Mouse (Mus musculus): ENCODE measurements around the gene Gm21119. TPM values are rescaled to one million over a fixed set of nuclear protein-coding genes. Genes with fewer than 3 reads are reported as not detected.
A peak's percentile ranks its signal among the peaks of the same experiment; 100 is the strongest.
"Not testable (repeated sequence)": the region's sequence is repeated elsewhere in the genome, so short reads cannot be mapped to it uniquely, and the experiment has no call there.

Gene Gm21119
- polyA plus RNA-seq (2015; fragmentation: Nextera tagmentation; extraction: Ambion mirVana) = 0.10 and 0.20 TPM in 2 replicates

GRCm38 (mm10) chr8:20614619-20615018, at the start of gene Gm21119:
Gm21119 (plus strand) TSS chr8:20614919.
- H3K9ac ChIP-seq; H3K4me1 ChIP-seq; H3K4me3 ChIP-seq; H3K9me3 ChIP-seq; ATAC-seq (ENCODE audit: low FRiP score, low read depth); H3K27ac ChIP-seq; H3K36me3 ChIP-seq; H3K4me2 ChIP-seq (replicated peaks); H3K27me3 ChIP-seq: not testable (repeated sequence)
- WGBS = no CpG with 5 or more reads among the region's 2 CpGs

- not testable (repeated sequence) for H3K4me1 ChIP-seq; H3K36me3 ChIP-seq; H3K9me3 ChIP-seq; H3K4me2 ChIP-seq (replicated peaks); H3K27ac ChIP-seq; H3K27me3 ChIP-seq; H3K4me3 ChIP-seq; H3K9ac ChIP-seq; ATAC-seq (ENCODE audit: low FRiP score, low read depth)
- WGBS = no CpG with 5 or more reads among the region's 1 CpGs
Measured at GRCm38 (mm10) chr8:20566753-20567152, 48.0 kb upstream of the Gm21119 start.

DNA sequence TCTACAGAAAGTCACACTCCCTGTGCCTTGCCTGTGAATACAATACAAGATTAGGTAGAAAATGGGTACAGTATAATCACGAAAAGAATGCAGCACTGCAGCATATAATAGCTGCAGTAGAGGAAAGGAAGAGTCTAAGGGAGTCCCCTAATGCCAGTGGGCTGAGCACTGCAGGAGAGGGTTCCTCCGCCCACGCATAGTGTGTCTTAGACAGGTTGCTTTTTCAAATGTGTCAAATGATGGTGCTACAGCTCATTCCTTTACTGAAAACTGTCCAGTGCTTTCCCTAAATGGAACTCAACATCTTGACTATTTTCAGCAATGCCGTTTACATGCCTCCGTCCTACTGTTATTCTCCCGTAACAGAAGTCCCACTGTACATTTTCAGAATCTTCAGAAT, 33.6 kb upstream of the Gm21119 start:
- not testable (repeated sequence) for H3K4me3 ChIP-seq; H3K9me3 ChIP-seq; H3K9ac ChIP-seq; H3K4me1 ChIP-seq; H3K36me3 ChIP-seq; ATAC-seq (ENCODE audit: low FRiP score, low read depth); H3K27me3 ChIP-seq; H3K4me2 ChIP-seq (replicated peaks); H3K27ac ChIP-seq
- WGBS = 94% methylated on average over 5 of the region's 6 CpGs

- not testable (repeated sequence) for H3K27me3 ChIP-seq; H3K36me3 ChIP-seq; H3K27ac ChIP-seq; H3K4me3 ChIP-seq; H3K9ac ChIP-seq; H3K4me2 ChIP-seq (replicated peaks); H3K9me3 ChIP-seq; ATAC-seq (ENCODE audit: low FRiP score, low read depth); H3K4me1 ChIP-seq
- WGBS = 71% methylated on average over 4 of the region's 6 CpGs
Measured at GRCm38 (mm10) chr8:20582772-20583171, 31.9 kb upstream of the Gm21119 start.

GRCm38 (mm10) chr8:20588268-20589177, 26.2 kb upstream of the Gm21119 start:
- not testable (repeated sequence) for H3K9me3 ChIP-seq; H3K4me3 ChIP-seq; H3K36me3 ChIP-seq; H3K27me3 ChIP-seq; H3K4me2 ChIP-seq (replicated peaks); H3K9ac ChIP-seq; H3K4me1 ChIP-seq; H3K27ac ChIP-seq
- peak; percentile 64; the same call in 1 of the 2 replicates for ATAC-seq (ENCODE audit: low FRiP score, low read depth)
- WGBS = 26% methylated on average over 9 of the region's 12 CpGs

DNA sequence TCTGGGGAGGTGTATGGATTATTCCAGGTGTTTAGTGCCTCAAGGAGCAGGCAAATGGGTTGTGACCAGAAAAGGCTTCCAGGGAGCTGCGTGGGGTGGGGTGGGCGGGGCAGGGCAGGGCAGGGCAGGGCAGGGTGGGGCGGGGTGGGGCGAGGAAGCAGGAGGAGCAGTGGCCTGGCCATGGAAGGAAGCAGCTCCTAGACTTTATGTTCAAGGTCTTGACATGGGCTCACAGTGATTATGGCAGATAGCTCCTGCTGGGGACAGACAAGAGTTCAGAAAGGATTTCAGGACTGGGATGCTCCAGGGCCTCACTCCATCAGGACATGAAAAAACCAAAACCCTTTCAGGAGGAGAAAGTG, 25.6 kb upstream of the Gm21119 start:
- H3K36me3 ChIP-seq; H3K9me3 ChIP-seq; H3K27ac ChIP-seq; H3K27me3 ChIP-seq; H3K4me3 ChIP-seq; H3K9ac ChIP-seq; H3K4me1 ChIP-seq; H3K4me2 ChIP-seq (replicated peaks): not testable (repeated sequence)
- WGBS = 85% methylated on average over 2 of the region's 4 CpGs
- 0 out of 2 replicates have a peak, but pooled peaks have one; percentile 54 for ATAC-seq (ENCODE audit: low FRiP score, low read depth)

GRCm38 (mm10) chr8:20590117-20590997, 24.4 kb upstream of the Gm21119 start:
- WGBS = 63% methylated on average over 4 of the region's 9 CpGs
- not testable (repeated sequence) for H3K9me3 ChIP-seq; H3K4me3 ChIP-seq; H3K36me3 ChIP-seq; ATAC-seq (ENCODE audit: low FRiP score, low read depth); H3K27ac ChIP-seq; H3K27me3 ChIP-seq; H3K9ac ChIP-seq; H3K4me2 ChIP-seq (replicated peaks); H3K4me1 ChIP-seq

- ATAC-seq (ENCODE audit: low FRiP score, low read depth); H3K27me3 ChIP-seq; H3K4me3 ChIP-seq; H3K36me3 ChIP-seq; H3K9ac ChIP-seq; H3K27ac ChIP-seq; H3K4me1 ChIP-seq; H3K4me2 ChIP-seq (replicated peaks); H3K9me3 ChIP-seq: not testable (repeated sequence)
- 79% methylated on average over 5 of the region's 8 CpGs for WGBS
Measured at GRCm38 (mm10) chr8:20591002-20591401, 23.7 kb upstream of the Gm21119 start.

DNA sequence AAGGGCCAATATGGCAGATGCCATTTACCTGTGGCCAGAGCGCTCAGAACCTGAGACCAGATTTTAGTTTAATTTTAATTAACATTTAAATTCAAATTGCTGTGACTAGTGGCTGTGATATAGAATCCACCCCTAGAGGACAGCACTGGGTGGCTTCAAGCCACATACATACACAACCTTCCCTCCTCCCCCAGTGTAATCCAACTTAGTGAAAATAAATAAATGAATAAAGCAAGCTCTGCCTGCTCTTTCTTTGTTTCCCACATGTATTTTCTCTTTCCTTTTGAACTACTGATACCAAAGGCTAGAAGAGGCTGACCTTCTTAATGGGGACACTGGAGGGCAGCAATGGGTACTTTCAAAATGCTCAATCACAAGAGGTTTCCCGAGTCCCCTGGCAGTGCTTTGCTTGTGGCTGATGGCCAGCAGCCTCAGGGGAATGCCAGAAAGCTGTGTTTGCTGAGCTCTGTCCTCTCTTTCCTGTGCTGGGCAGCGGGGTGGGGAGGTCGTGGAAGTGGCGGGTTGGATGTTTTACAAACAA, 21.9 kb upstream of the Gm21119 start:
- H3K9me3 ChIP-seq; H3K4me3 ChIP-seq; H3K27ac ChIP-seq; H3K4me2 ChIP-seq (replicated peaks); ATAC-seq (ENCODE audit: low FRiP score, low read depth); H3K9ac ChIP-seq; H3K27me3 ChIP-seq; H3K36me3 ChIP-seq; H3K4me1 ChIP-seq: not testable (repeated sequence)
- 73% methylated on average over 1 of the region's 5 CpGs for WGBS

DNA sequence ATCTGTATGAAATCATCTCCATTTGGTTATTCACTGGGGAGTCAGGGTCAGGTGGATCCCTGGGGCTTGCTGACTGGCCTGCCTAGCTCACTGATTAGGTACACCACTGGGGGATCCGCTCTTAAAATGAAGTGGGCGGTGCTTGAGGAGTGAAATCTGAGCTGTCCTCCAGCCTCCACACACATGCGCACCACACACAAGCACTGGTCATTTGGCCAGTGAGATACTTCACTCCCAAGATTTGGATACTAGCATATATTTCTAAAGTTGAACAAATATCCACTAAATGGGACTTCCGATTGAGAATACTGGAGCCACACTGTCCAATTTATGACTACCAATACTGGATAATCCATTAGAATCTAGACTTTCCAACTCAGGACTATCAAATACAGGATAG, 20.9 kb upstream of the Gm21119 start:
- H3K9ac ChIP-seq; H3K4me1 ChIP-seq; H3K36me3 ChIP-seq; H3K4me3 ChIP-seq; H3K27ac ChIP-seq; H3K9me3 ChIP-seq; H3K27me3 ChIP-seq; ATAC-seq (ENCODE audit: low FRiP score, low read depth); H3K4me2 ChIP-seq (replicated peaks): not testable (repeated sequence)
- WGBS = no CpG with 5 or more reads among the region's 4 CpGs

DNA sequence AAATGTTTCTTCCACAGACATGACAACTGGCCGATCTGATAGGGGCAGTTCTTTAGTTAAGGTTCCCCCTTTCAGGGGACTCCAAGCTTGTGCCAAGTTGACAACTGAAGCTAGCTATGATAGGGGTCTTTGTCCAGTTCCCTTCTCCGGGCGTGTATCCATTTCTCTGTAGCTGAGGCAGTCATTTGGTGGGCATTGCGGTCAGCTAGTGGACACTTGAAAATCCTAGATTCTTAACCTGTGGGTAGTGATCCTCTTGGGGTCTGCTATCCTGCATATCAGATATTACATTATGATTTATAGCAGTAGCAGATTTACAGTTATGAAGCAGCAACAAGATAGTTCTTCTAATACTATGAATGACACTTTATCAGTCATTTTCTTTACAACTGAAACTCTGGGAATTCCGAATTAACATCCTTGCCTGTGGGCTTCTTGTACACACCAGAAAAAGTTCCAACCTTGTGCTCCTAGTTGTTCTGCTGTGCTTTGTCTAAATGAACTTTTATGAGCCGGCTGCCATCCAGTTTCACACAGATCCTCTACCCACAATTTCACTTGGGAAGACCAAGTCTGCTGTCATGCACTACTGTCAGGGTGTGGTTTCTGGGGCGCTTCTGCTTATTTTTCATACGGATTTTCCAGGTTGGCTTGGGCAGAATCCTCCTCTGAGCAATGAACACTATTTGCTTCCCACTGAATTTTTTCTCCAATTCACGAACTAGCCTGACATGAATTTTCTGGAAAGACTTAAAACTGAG, 18.5 kb upstream of the Gm21119 start:
- not testable (repeated sequence) for ATAC-seq (ENCODE audit: low FRiP score, low read depth)

More for the DNA sequence above, 18.5 kb upstream of the Gm21119 start:
- H3K4me1 ChIP-seq; H3K9ac ChIP-seq; H3K4me2 ChIP-seq (replicated peaks); H3K27me3 ChIP-seq; H3K4me3 ChIP-seq; H3K9me3 ChIP-seq; H3K36me3 ChIP-seq; H3K27ac ChIP-seq: not testable (repeated sequence)
- WGBS = 83% methylated on average over 6 of the region's 9 CpGs

All from limb, embryonic 13.5 days (tissue).